Mouse (Mus musculus): ENCODE results near the gene Ugt1a8. TPM values are rescaled to one million over a fixed set of nuclear protein-coding genes. Genes with fewer than 3 reads are reported as not detected.

The Ugt1a8 gene
- polyA plus RNA-seq, 1 experiment from 2014 or later, result not detected

GRCm38 (mm10) chr1:88264237-88264868, 176.7 kb downstream of the Ugt1a8 start:
- H3K4me3 ChIP-seq (replicated peaks), result no peak overlapping the region
- no peak for ATAC-seq (ENCODE audit: low read depth)
- DNase-seq, result no peak
- WGBS (ENCODE audit: insufficient replicate concordance), result 81% methylated on average over 7 of the region's 7 CpGs
- no peaks in the 10 kb centered on the region for H3K27me3 ChIP-seq
- no peak overlapping the region for H3K9ac ChIP-seq
- H3K36me3 ChIP-seq, result peaks cover 99% of the 10 kb centered on the region
- H3K27ac ChIP-seq, result no peak overlapping the region
- no peak overlapping the region for H3K4me2 ChIP-seq
- peaks cover 36% of the 10 kb centered on the region for H3K4me1 ChIP-seq (replicated peaks)
- H3K9me3 ChIP-seq (replicated peaks), result no peaks in the 10 kb centered on the region

GRCm38 (mm10) chr1:88264869-88265240, 177.2 kb downstream of the Ugt1a8 start:
- H3K27me3 ChIP-seq, result no peaks in the 10 kb centered on the region
- H3K4me2 ChIP-seq, result no peak overlapping the region
- H3K9ac ChIP-seq, result no peak overlapping the region
- peaks cover 100% of the 10 kb centered on the region for H3K36me3 ChIP-seq
- no peaks in the 10 kb centered on the region for H3K9me3 ChIP-seq (replicated peaks)
- ATAC-seq (ENCODE audit: low read depth), result no peak
- H3K27ac ChIP-seq, result no peak overlapping the region
- H3K4me3 ChIP-seq (replicated peaks), result no peak overlapping the region
- no peak for DNase-seq
- 72% methylated on average over 4 of the region's 4 CpGs for WGBS (ENCODE audit: insufficient replicate concordance)
- H3K4me1 ChIP-seq (replicated peaks), result peaks cover 31% of the 10 kb centered on the region

- no peaks in the 10 kb centered on the region for H3K9me3 ChIP-seq (replicated peaks)
- H3K9ac ChIP-seq, result no peak overlapping the region
- H3K4me1 ChIP-seq (replicated peaks), result peaks cover 18% of the 10 kb centered on the region
- 85% methylated on average over 13 of the region's 13 CpGs for WGBS (ENCODE audit: insufficient replicate concordance)
- ATAC-seq (ENCODE audit: low read depth), result no peak
- H3K27ac ChIP-seq, result no peak overlapping the region
- H3K36me3 ChIP-seq, result peaks cover 93% of the 10 kb centered on the region
- no peaks in the 10 kb centered on the region for H3K27me3 ChIP-seq
- DNase-seq, result no peak
- H3K4me3 ChIP-seq (replicated peaks), result no peak overlapping the region
- no peak overlapping the region for H3K4me2 ChIP-seq
Observed at GRCm38 (mm10) chr1:88266123-88266522, 178.5 kb downstream of the Ugt1a8 start.

- no peaks in the 10 kb centered on the region for H3K27me3 ChIP-seq
- DNase-seq, result no peak
- no peak overlapping the region for H3K27ac ChIP-seq
- no peak overlapping the region for H3K9ac ChIP-seq
- H3K36me3 ChIP-seq, result peaks cover 93% of the 10 kb centered on the region
- 83% methylated on average over 6 of the region's 6 CpGs for WGBS (ENCODE audit: insufficient replicate concordance)
- H3K4me1 ChIP-seq (replicated peaks), result peaks cover 6% of the 10 kb centered on the region; the same call in 1 of the 2 replicates
- no peak overlapping the region for H3K4me3 ChIP-seq (replicated peaks)
- H3K9me3 ChIP-seq (replicated peaks), result no peaks in the 10 kb centered on the region
- H3K4me2 ChIP-seq, result no peak overlapping the region
- ATAC-seq (ENCODE audit: low read depth), result 0 out of 2 replicates have a peak, but pooled peaks have one; percentile 1
Observed at GRCm38 (mm10) chr1:88267489-88267888, 179.9 kb downstream of the Ugt1a8 start.

DNA sequence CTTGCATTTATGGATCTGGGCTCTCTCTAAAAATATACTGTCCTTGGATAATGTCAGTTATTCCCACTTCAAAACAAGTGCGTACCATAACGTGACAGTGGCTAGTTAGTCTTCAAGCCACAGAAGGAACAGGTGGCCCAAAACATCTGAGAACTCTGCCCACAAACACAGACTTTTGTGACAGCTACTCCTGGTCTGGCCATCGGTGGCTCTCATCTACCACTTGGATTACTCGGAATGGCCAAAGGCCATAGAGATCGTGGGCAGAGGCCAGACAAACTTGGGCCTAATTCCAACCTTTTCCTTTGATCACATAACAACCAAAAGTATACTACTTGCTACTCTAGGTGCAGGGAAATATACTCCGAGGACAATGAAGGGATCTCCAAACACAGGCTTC, 180.5 kb downstream of the Ugt1a8 start:
- no peak overlapping the region for H3K27ac ChIP-seq
- H3K9me3 ChIP-seq (replicated peaks), result no peaks in the 10 kb centered on the region
- peaks cover 93% of the 10 kb centered on the region for H3K36me3 ChIP-seq
- H3K4me3 ChIP-seq (replicated peaks), result no peak overlapping the region
- DNase-seq, result no peak
- no peaks in the 10 kb centered on the region for H3K4me1 ChIP-seq (replicated peaks)
- no peak overlapping the region for H3K9ac ChIP-seq
- no peak for ATAC-seq (ENCODE audit: low read depth)
- no peak overlapping the region for H3K4me2 ChIP-seq
- 77% methylated on average over 6 of the region's 6 CpGs for WGBS (ENCODE audit: insufficient replicate concordance)
- no peaks in the 10 kb centered on the region for H3K27me3 ChIP-seq

Other genes starting within 250 kb of the Ugt1a8 start
- gene Dgkd, start 234.5 kb upstream of the Ugt1a8 start, polyA plus RNA-seq (2015; fragmentation: Nextera tagmentation; extraction: Ambion mirVana), result 10.9 and 15.1 TPM in 2 replicates
- gene Usp40, start 79.3 kb upstream of the Ugt1a8 start, polyA plus RNA-seq (2015; fragmentation: Nextera tagmentation; extraction: Ambion mirVana), result 7.5 and 9.2 TPM in 2 replicates
- not detected in 2 replicates for gene Ugt1a10, start 32.4 kb upstream of the Ugt1a8 start, polyA plus RNA-seq (2015; fragmentation: Nextera tagmentation; extraction: Ambion mirVana)
- 0.16 and 0.21 TPM in 2 replicates for gene Ugt1a9, start 17.0 kb upstream of the Ugt1a8 start, polyA plus RNA-seq (2015; fragmentation: Nextera tagmentation; extraction: Ambion mirVana)
- 1.7 and 1.9 TPM in 2 replicates for gene Ugt1a7c, start 7.2 kb downstream of the Ugt1a8 start, polyA plus RNA-seq (2015; fragmentation: Nextera tagmentation; extraction: Ambion mirVana)
- gene Ugt1a6b, start 15.4 kb downstream of the Ugt1a8 start, polyA plus RNA-seq (2015; fragmentation: Nextera tagmentation; extraction: Ambion mirVana), result 2.1 TPM in 2 replicates
- 3.4 and 4.3 TPM in 2 replicates for gene Ugt1a6a, start 47.0 kb downstream of the Ugt1a8 start, polyA plus RNA-seq (2015; fragmentation: Nextera tagmentation; extraction: Ambion mirVana)
- not detected in 2 replicates for gene Ugt1a5, start 78.2 kb downstream of the Ugt1a8 start, polyA plus RNA-seq (2015; fragmentation: Nextera tagmentation; extraction: Ambion mirVana)
- not detected in 2 replicates for gene Ugt1a2, start 112.8 kb downstream of the Ugt1a8 start, polyA plus RNA-seq (2015; fragmentation: Nextera tagmentation; extraction: Ambion mirVana)
- gene Dnajb3, start 118.0 kb downstream of the Ugt1a8 start, polyA plus RNA-seq (2015; fragmentation: Nextera tagmentation; extraction: Ambion mirVana), result 11.3 and 11.4 TPM in 2 replicates
- 0.08 TPM in 1 of 2 replicates, not detected in the other for gene Ugt1a1, start 124.1 kb downstream of the Ugt1a8 start, polyA plus RNA-seq (2015; fragmentation: Nextera tagmentation; extraction: Ambion mirVana)
- 0.41 TPM in 2 replicates for gene Mroh2a, start 139.2 kb downstream of the Ugt1a8 start, polyA plus RNA-seq (2015; fragmentation: Nextera tagmentation; extraction: Ambion mirVana)
- 61.0 and 69.7 TPM in 2 replicates for gene Hjurp, start 189.8 kb downstream of the Ugt1a8 start, polyA plus RNA-seq (2015; fragmentation: Nextera tagmentation; extraction: Ambion mirVana)
- not detected in 2 replicates for gene Trpm8, start 189.8 kb downstream of the Ugt1a8 start, polyA plus RNA-seq (2015; fragmentation: Nextera tagmentation; extraction: Ambion mirVana)

Measured in liver, embryonic 13.5 days (tissue).